22 mouse cellular contexts compared by ENCODE assay signal in the genomic region with DNA sequence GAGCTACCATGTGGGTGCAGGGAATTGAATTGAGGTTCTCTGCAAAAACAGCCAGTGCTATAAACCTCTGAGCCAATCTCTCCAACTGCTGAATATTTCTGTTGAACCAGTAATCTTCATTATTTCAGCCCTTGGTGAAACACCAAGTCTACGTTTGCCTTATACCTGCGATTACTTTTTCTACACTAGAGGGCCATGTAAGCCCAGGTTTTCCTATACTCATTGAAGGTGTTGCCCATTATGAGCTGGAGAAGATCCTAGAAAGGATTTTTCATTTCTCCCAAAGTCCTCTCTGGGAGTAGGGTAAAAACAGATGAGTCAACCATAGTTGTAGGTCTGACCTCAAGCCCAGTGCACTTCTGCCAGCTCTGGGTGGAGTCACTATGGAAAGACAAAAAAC.
DNase-seq lines count a peak whose midpoint lies in the region; ATAC-seq and TF ChIP-seq lines count a peak whose summit lies in the region.
"Had no signal": no experiment of that assay in that cellular context is flagged by ENCODE, and none has a peak within 500 bp of the region (broad histone marks: within the 10 kb centered on the region; RNA-seq: fewer than 3 reads in every experiment).

No protein-coding gene starts in this region.

- TF ChIP-seq CTCF in layer of hippocampus, adult 2 months (conservative IDR thresholded peaks at IDR 0.05), result peak; percentile 58
- TF ChIP-seq CTCF in brain, embryonic 14.5 days (IDR thresholded peaks at IDR 0.05; ENCODE audit: borderline replicate concordance, extremely low read depth, insufficient read depth, insufficient read length), result no peak

- no peak for DNase-seq in frontal cortex, postnatal 10 days (ENCODE audit: low spot score in 2 of 2)
- DNase-seq in layer of hippocampus, adult 2 months (ENCODE audit: low spot score in 2 of 2), result no peak
- DNase-seq in layer of hippocampus, adult 9-10 months (ENCODE audit: low spot score), result no peak
- peak; percentile 3 for DNase-seq in adrenal gland, postnatal 10 days
- DNase-seq in brain, embryonic 14.5 days (ENCODE audit: low read depth), result peak; percentile 9
- no peak for DNase-seq in limb, embryonic 10.5 days (ENCODE audit: low spot score)
- DNase-seq: cerebellum, adult 9-10 months; gastrocnemius, postnatal 14 days; kidney, postnatal 10 days; liver, embryonic 13.5 days; lung, adult 2 months; lung, postnatal 14 days; right cerebral cortex, postnatal 25 days; thymus, postnatal 25 days had no signal

- H3K27me3 ChIP-seq in limb, embryonic 10.5 days (ENCODE audit: low read depth, poor library complexity, severe bottlenecking), result no peaks in the 10 kb centered on the region
- H3K27me3 ChIP-seq: forebrain, embryonic 15.5 days; heart, embryonic 15.5 days; limb, embryonic 13.5 days; liver, embryonic 13.5 days had no signal

- H3K36me3 ChIP-seq in limb, embryonic 10.5 days, result no peaks in the 10 kb centered on the region
- H3K36me3 ChIP-seq: embryonic facial prominence, embryonic 10.5 days; forebrain, embryonic 15.5 days; heart, embryonic 15.5 days; limb, embryonic 13.5 days; liver, embryonic 13.5 days had no signal

- no peaks in the 10 kb centered on the region for H3K9me3 ChIP-seq in limb, embryonic 10.5 days (replicated peaks)
- H3K9me3 ChIP-seq: embryonic facial prominence, embryonic 10.5 days; forebrain, embryonic 15.5 days; heart, embryonic 15.5 days; limb, embryonic 13.5 days; liver, embryonic 13.5 days had no signal

- 86% methylated on average over 2 of the region's 2 CpGs for WGBS in limb, embryonic 10.5 days

- no peak overlapping the region for H3K4me3 ChIP-seq in layer of hippocampus, adult 2 months
- no peak overlapping the region for H3K4me3 ChIP-seq in limb, embryonic 10.5 days
- H3K4me3 ChIP-seq: embryonic facial prominence, embryonic 10.5 days; forebrain, embryonic 15.5 days; heart, embryonic 15.5 days; limb, embryonic 13.5 days; liver, embryonic 13.5 days had no signal

- peak; percentile 72; the same call in 1 of the 2 replicates for ATAC-seq in frontal cortex, adult (ENCODE audit: low TSS enrichment)
- ATAC-seq: forebrain, embryonic 15.5 days; hindbrain, embryonic 16.5 days; intestine, embryonic 16.5 days; Patski had no signal

- no peaks in the 10 kb centered on the region for H3K4me1 ChIP-seq in limb, embryonic 10.5 days
- H3K4me1 ChIP-seq: embryonic facial prominence, embryonic 10.5 days; forebrain, embryonic 15.5 days; heart, embryonic 15.5 days; limb, embryonic 13.5 days; liver, embryonic 13.5 days had no signal

- H3K27ac ChIP-seq in layer of hippocampus, adult 2 months, result no peak overlapping the region
- no peak overlapping the region for H3K27ac ChIP-seq in limb, embryonic 10.5 days
- H3K27ac ChIP-seq: embryonic facial prominence, embryonic 10.5 days; forebrain, embryonic 15.5 days; heart, embryonic 15.5 days; limb, embryonic 13.5 days; liver, embryonic 13.5 days had no signal

- TF ChIP-seq POLR2A in brain, embryonic 14.5 days (IDR thresholded peaks at IDR 0.05; ENCODE audit: borderline replicate concordance, extremely low read depth, insufficient read depth, insufficient read length, poor library complexity, severe bottlenecking), result no peak

Comparison
In these comparisons a context has a peak if more than half of its experiments do, and no peak if none do; other contexts are left out.
1. DNase-seq: peak in adrenal gland, postnatal 10 days (single experiment) and brain, embryonic 14.5 days (single experiment); none in frontal cortex, postnatal 10 days (0 of 2), layer of hippocampus, adult 2 months (0 of 2), layer of hippocampus, adult 9-10 months (single experiment) and limb, embryonic 10.5 days (single experiment).